Mouse (Mus musculus) forebrain, embryonic 16.5 days (tissue): ENCODE data around the gene Zbtb34. TPM values are rescaled to one million over a fixed set of nuclear protein-coding genes. Genes with fewer than 3 reads are reported as not detected.

Experiments
- ATAC-seq: fragments of 200-750 bp; cut with Nextera tagmentation; 2 replicates; pipeline ENCODE4 v1.8.0; 2017; ENCODE audit warnings: mild to moderate bottlenecking, moderate library complexity
- H3K27ac ChIP-seq: fragments of 300-500 bp; sonication (generic); 2 replicates; pipeline ENCODE4 v1.5.1; 2014; ENCODE audit warnings: low read length, control low read depth
- H3K27me3 ChIP-seq: fragments of 300-500 bp; sonication (generic); replicated peaks from 2 replicates; pipeline ENCODE4 v1.6.1; 2014; ENCODE audit warnings: low read length; ENCODE audit not compliant: control insufficient read depth, insufficient read depth
- H3K36me3 ChIP-seq: fragments of 300-500 bp; sonication (generic); 2 replicates; pipeline ENCODE4 v1.6.1; 2014; ENCODE audit not compliant: control insufficient read depth, insufficient read depth
- H3K4me1 ChIP-seq: fragments of 300-500 bp; sonication (generic); replicated peaks from 2 replicates; pipeline ENCODE4 v1.6.1; 2014; ENCODE audit warnings: low read length; ENCODE audit not compliant: control insufficient read depth, insufficient read depth
- H3K4me2 ChIP-seq: fragments of 300-500 bp; sonication (generic); 2 replicates; pipeline ENCODE4 v1.6.1; 2014; ENCODE audit warnings: mild to moderate bottlenecking, low read length, control low read depth
- H3K4me3 ChIP-seq: fragments of 300-500 bp; sonication (generic); replicated peaks from 2 replicates; pipeline ENCODE4 v1.5.1; 2014; ENCODE audit warnings: mild to moderate bottlenecking, low read length, control low read depth
- H3K9ac ChIP-seq: fragments of 300-500 bp; sonication (generic); replicated peaks from 2 replicates; pipeline ENCODE4 v1.6.1; 2014; ENCODE audit warnings: low read depth, low read length, control low read depth
- H3K9me3 ChIP-seq: fragments of 300-500 bp; sonication (generic); 2 replicates; pipeline ENCODE4 v1.6.1; 2016; ENCODE audit warnings: low read length; ENCODE audit not compliant: control insufficient read depth
- WGBS: fragments of 180-500 bp; shearing (Covaris S2); extraction: QIAGEN DNeasy Blood & Tissue Kit; methylation state at CpG from one replicate; pipeline ENCODE4 v1.1.7; 2014; 5-methylcytosine and 5-hydroxymethylcytosine counted together
- polyA plus RNA-seq: library from polyadenylated mRNA; unstranded; fragments of >200 nt; fragmentation: Nextera tagmentation; extraction: Ambion mirVana; gene quantifications from 2 replicates; pipeline ENCODE4 v1.2.1, GENCODE M21; 2015

Gene Zbtb34
- polyA plus RNA-seq, 1 experiment from 2014 or later, result 10.1 TPM

- Histone ChIP-seq H3K9me3 (no peaks in the 10 kb centered on the region), H3K9ac (no peak overlapping the region), H3K27ac (no peak overlapping the region), H3K4me1 (no peaks in the 10 kb centered on the region), H3K4me3 (no peak overlapping the region), H3K36me3 (no peaks in the 10 kb centered on the region), H3K27me3 (no peaks in the 10 kb centered on the region), H3K4me2 (no peak overlapping the region)
- 90% methylated on average over 4 of the region's 4 CpGs for WGBS
- ATAC-seq, result no peak
Measured at GRCm38 (mm10) chr2:33417454-33417853, 13.7 kb downstream of the Zbtb34 start.

- ATAC-seq, result no peak
- no peaks in the 10 kb centered on the region; the same call in 1 of the 2 replicates for H3K36me3 ChIP-seq
- H3K4me2 ChIP-seq, result no peak overlapping the region
- H3K4me3 ChIP-seq, result no peak overlapping the region
- H3K9me3 ChIP-seq, result no peaks in the 10 kb centered on the region
- no peak overlapping the region for H3K9ac ChIP-seq
- 92% methylated on average over 13 of the region's 13 CpGs for WGBS
- no peak overlapping the region for H3K27ac ChIP-seq
- H3K27me3 ChIP-seq, result no peaks in the 10 kb centered on the region
- no peaks in the 10 kb centered on the region for H3K4me1 ChIP-seq
Measured at GRCm38 (mm10) chr2:33414019-33414418, 17.1 kb downstream of the Zbtb34 start.

- WGBS, result 72% methylated on average over 14 of the region's 14 CpGs
- Histone ChIP-seq H3K36me3 (no peaks in the 10 kb centered on the region; the same call in 1 of the 2 replicates), H3K4me2 (no peak overlapping the region), H3K4me3 (no peak overlapping the region), H3K9me3 (no peaks in the 10 kb centered on the region), H3K9ac (no peak overlapping the region), H3K4me1 (no peaks in the 10 kb centered on the region), H3K27ac (no peak overlapping the region), H3K27me3 (no peaks in the 10 kb centered on the region)
- no peak for ATAC-seq
Measured at GRCm38 (mm10) chr2:33412111-33412510, 19.0 kb downstream of the Zbtb34 start.

GRCm38 (mm10) chr2:33403511-33404003, 27.6 kb downstream of the Zbtb34 start:
- Histone ChIP-seq H3K27ac (no peak overlapping the region), H3K4me2 (no peak overlapping the region), H3K4me3 (no peak overlapping the region), H3K36me3 (no peaks in the 10 kb centered on the region), H3K4me1 (0 out of 2 replicates have a peak, but pooled peaks cover 3% of the 10 kb centered on the region), H3K9me3 (no peaks in the 10 kb centered on the region), H3K9ac (no peak overlapping the region), H3K27me3 (no peaks in the 10 kb centered on the region)
- WGBS, result 87% methylated on average over 4 of the region's 4 CpGs
- no peak for ATAC-seq

GRCm38 (mm10) chr2:33402638-33403037, 28.5 kb downstream of the Zbtb34 start:
- H3K9me3 ChIP-seq, result no peaks in the 10 kb centered on the region
- no peak for ATAC-seq
- WGBS, result 64% methylated on average over 5 of the region's 5 CpGs

GRCm38 (mm10) chr2:33402236-33402635, 28.9 kb downstream of the Zbtb34 start:
- Histone ChIP-seq H3K9me3 (no peaks in the 10 kb centered on the region), H3K9ac (no peak overlapping the region), H3K4me1 (0 out of 2 replicates have a peak, but pooled peaks cover 3% of the 10 kb centered on the region), H3K36me3 (no peaks in the 10 kb centered on the region), H3K27ac (no peak overlapping the region), H3K4me3 (no peak overlapping the region), H3K4me2 (no peak overlapping the region), H3K27me3 (no peaks in the 10 kb centered on the region)
- 37% methylated on average over 7 of the region's 7 CpGs for WGBS
- ATAC-seq, result 0 out of 2 replicates have a peak, but pooled peaks have one; percentile 47

More at GRCm38 (mm10) chr2:33402638-33403037, 28.5 kb downstream of the Zbtb34 start:
- H3K4me3 ChIP-seq, result no peak overlapping the region
- no peaks in the 10 kb centered on the region for H3K27me3 ChIP-seq
- H3K4me1 ChIP-seq, result 0 out of 2 replicates have a peak, but pooled peaks cover 3% of the 10 kb centered on the region
- no peak overlapping the region for H3K4me2 ChIP-seq
- no peak overlapping the region for H3K27ac ChIP-seq
- H3K9ac ChIP-seq, result no peak overlapping the region
- H3K36me3 ChIP-seq, result no peaks in the 10 kb centered on the region

GRCm38 (mm10) chr2:33401217-33401616, 29.9 kb downstream of the Zbtb34 start:
- H3K36me3 ChIP-seq, result no peaks in the 10 kb centered on the region

GRCm38 (mm10) chr2:33400541-33400940, 30.6 kb downstream of the Zbtb34 start:
- Histone ChIP-seq H3K4me2 (no peak overlapping the region), H3K27ac (no peak overlapping the region), H3K9ac (no peak overlapping the region), H3K4me3 (no peak overlapping the region), H3K27me3 (no peaks in the 10 kb centered on the region), H3K9me3 (peaks cover 2% of the 10 kb centered on the region; the same call in 1 of the 2 replicates), H3K36me3 (no peaks in the 10 kb centered on the region), H3K4me1 (no peaks in the 10 kb centered on the region)
- 92% methylated on average over 5 of the region's 5 CpGs for whole genome bisulfite sequencing
- ATAC-seq, result no peak

More at GRCm38 (mm10) chr2:33401217-33401616, 29.9 kb downstream of the Zbtb34 start:
- Histone ChIP-seq H3K9me3 (peaks cover under 1% of the 10 kb centered on the region; the same call in 1 of the 2 replicates), H3K27me3 (no peaks in the 10 kb centered on the region), H3K9ac (no peak overlapping the region), H3K4me3 (no peak overlapping the region), H3K27ac (no peak overlapping the region), H3K4me2 (no peak overlapping the region), H3K4me1 (no peaks in the 10 kb centered on the region)
- 41% methylated on average over 3 of the region's 3 CpGs for WGBS
- ATAC-seq, result no peak

GRCm38 (mm10) chr2:33399091-33399490, 32.0 kb downstream of the Zbtb34 start:
- WGBS, result 77% methylated on average over 7 of the region's 7 CpGs
- Histone ChIP-seq H3K4me2 (no peak overlapping the region), H3K4me1 (peaks cover 3% of the 10 kb centered on the region), H3K9ac (no peak overlapping the region), H3K27me3 (no peaks in the 10 kb centered on the region), H3K4me3 (no peak overlapping the region), H3K9me3 (peaks cover 2% of the 10 kb centered on the region; the same call in 1 of the 2 replicates), H3K27ac (no peak overlapping the region), H3K36me3 (no peaks in the 10 kb centered on the region)
- no peak for ATAC-seq
